Mouse (Mus musculus): ENCODE measurements around the gene Fam149b. TPM values are rescaled to one million over a fixed set of nuclear protein-coding genes. Genes with fewer than 3 reads are reported as not detected.

The Fam149b gene
- total and polyA plus RNA-seq, 3 experiments, result 16.1 to 25.8 TPM; not detected in 1

DNA sequence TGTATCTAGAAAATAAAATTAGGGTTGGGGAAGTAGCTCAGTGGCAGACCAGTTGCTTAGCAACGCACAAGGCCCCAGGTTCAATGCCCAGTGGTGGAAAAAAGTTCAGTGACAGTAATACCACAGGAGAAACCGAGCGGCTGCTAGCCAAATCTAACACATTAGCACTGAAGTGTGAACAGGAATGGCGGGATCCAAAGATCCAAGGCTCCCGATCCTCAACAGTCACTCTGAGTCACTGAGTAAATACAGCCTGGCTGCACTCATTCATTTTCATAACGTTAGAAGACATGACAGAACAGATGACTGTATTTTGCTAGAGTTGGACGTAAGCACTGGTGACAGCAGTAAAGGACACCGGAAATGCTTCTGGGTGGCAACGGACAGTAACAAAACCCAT, 2.1 kb upstream of the Fam149b start (continued):
- no peak for TF ChIP-seq NELFE (IDR thresholded peaks at IDR 0.05; ENCODE audit: low read depth, low read length)

GRCm38 (mm10) chr14:20347441-20347990, 446 bp upstream of the Fam149b start:
- TF ChIP-seq NELFE (IDR thresholded peaks at IDR 0.05; ENCODE audit: low read depth, low read length) (no peak; the same call in 1 of the 2 replicates), E2F4 (IDR thresholded peaks at IDR 0.05; ENCODE audit: borderline replicate concordance, low read depth, low read length) (no peak), RAD21 (IDR thresholded peaks at IDR 0.05; ENCODE audit: low read depth, low read length) (no peak), POLR2A (IDR thresholded peaks at IDR 0.05; ENCODE audit: control insufficient read depth in 1 of 2, insufficient read depth in 1 of 2, low read depth in 1 of 2, low read length in 2 of 2, poor library complexity in 1 of 2) (peak in 1 of 2 experiments; percentile 91; a peak in 2 of 4 replicates), MAX (IDR thresholded peaks at IDR 0.05; ENCODE audit: low read length) (no peak), UBTF (IDR thresholded peaks at IDR 0.05; ENCODE audit: borderline replicate concordance, insufficient read depth, low read depth, low read length) (no peak), CHD1 (IDR thresholded peaks at IDR 0.05; ENCODE audit: low read depth, low read length) (no peak)
- Histone ChIP-seq H3K4me1 (ENCODE audit: control insufficient read depth in 1 of 2, insufficient read depth in 2 of 2, low read length in 2 of 2) (peaks cover 2 to 6% of the 10 kb centered on the region in 2 experiments; a peak in 3 of 4 replicates), H3K79me2 (ENCODE audit: control insufficient read depth, insufficient read depth, low read length, poor library complexity) (peaks cover 31% of the 10 kb centered on the region), H3K27ac (ENCODE audit: control insufficient read depth, low read depth, low read length) (peak overlapping the region; percentile 83), H3K4me3 (ENCODE audit: control insufficient read depth in 1 of 2, insufficient read depth in 1 of 2, low read depth in 2 of 2, low read length in 2 of 2) (peak overlapping the region; percentile 95 to 99), H3K36me3 (ENCODE audit: control insufficient read depth in 1 of 2, insufficient read depth in 2 of 2, low read length in 2 of 2) (peaks cover 1 to 13% of the 10 kb centered on the region in 2 experiments; a peak in 2 of 4 replicates), H3K9me3 (replicated peaks; ENCODE audit: insufficient read depth, low read length) (no peaks in the 10 kb centered on the region), H3K27me3 (ENCODE audit: control insufficient read depth in 1 of 2, insufficient read depth in 2 of 2, low read length in 2 of 2) (no peaks in the 10 kb centered on the region), H3K9ac (ENCODE audit: control insufficient read depth, low read depth, low read length, poor library complexity, severe bottlenecking) (peak overlapping the region; percentile 96)
- DNase-seq (ENCODE audit: low read depth, low spot score), result no peak

DNA sequence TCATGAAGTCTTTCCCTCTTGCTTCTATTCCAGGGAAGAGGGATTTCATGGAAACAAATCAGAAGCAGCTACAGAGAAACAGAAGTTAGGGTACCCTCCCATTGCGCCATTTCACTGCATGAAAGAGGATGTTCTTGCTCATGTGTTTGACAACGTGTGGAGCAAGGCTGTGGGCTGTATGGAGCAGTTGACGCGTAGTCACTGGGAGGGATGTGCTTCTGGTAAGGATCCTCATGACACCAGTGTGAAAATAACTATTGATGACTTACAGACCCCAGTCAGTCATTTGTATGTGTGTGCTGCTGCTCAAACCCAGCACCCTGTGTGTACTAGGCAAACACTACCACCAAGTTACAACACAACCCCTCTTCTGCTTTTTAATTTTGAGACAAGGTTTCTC, 15.3 kb downstream of the Fam149b start:
- Histone ChIP-seq H3K4me1 (ENCODE audit: control insufficient read depth in 1 of 2, insufficient read depth in 2 of 2, low read length in 2 of 2) (no peaks in the 10 kb centered on the region), H3K27ac (ENCODE audit: control insufficient read depth, low read depth, low read length) (no peak overlapping the region), H3K27me3 (ENCODE audit: control insufficient read depth in 1 of 2, insufficient read depth in 2 of 2, low read length in 2 of 2) (no peaks in the 10 kb centered on the region), H3K9ac (ENCODE audit: control insufficient read depth, low read depth, low read length, poor library complexity, severe bottlenecking) (no peak overlapping the region), H3K9me3 (replicated peaks; ENCODE audit: insufficient read depth, low read length) (no peaks in the 10 kb centered on the region), H3K79me2 (ENCODE audit: control insufficient read depth, insufficient read depth, low read length, poor library complexity) (no peaks in the 10 kb centered on the region), H3K36me3 (ENCODE audit: control insufficient read depth in 1 of 2, insufficient read depth in 2 of 2, low read length in 2 of 2) (peaks cover 0 to 8% of the 10 kb centered on the region in 2 experiments; a peak in 2 of 4 replicates), H3K4me3 (ENCODE audit: control insufficient read depth in 1 of 2, insufficient read depth in 1 of 2, low read depth in 2 of 2, low read length in 2 of 2) (no peak overlapping the region)
- no peak for TF ChIP-seq CTCF (IDR thresholded peaks at IDR 0.05 in 2 of 3, conservative IDR thresholded peaks at IDR 0.05 in 1 of 3; ENCODE audit: control insufficient read depth in 1 of 3, insufficient read depth in 1 of 3, low read depth in 2 of 3, low read length in 3 of 3, poor library complexity in 1 of 3, severe bottlenecking in 1 of 3)
- no peak for TF ChIP-seq POLR2A (IDR thresholded peaks at IDR 0.05; ENCODE audit: control insufficient read depth in 1 of 2, insufficient read depth in 1 of 2, low read depth in 1 of 2, low read length in 2 of 2, poor library complexity in 1 of 2)
- TF ChIP-seq ZNF384 (IDR thresholded peaks at IDR 0.05; ENCODE audit: low read depth, low read length), result no peak
- TF ChIP-seq MAX (IDR thresholded peaks at IDR 0.05; ENCODE audit: low read length), result no peak
- no peak for DNase-seq (ENCODE audit: low read depth, low spot score)

- peak; percentile 55 for DNase-seq (ENCODE audit: low read depth, low spot score)
Measured at GRCm38 (mm10) chr14:20368271-20368670, 20.3 kb downstream of the Fam149b start.

More at GRCm38 (mm10) chr14:20368271-20368670, 20.3 kb downstream of the Fam149b start:
- TF ChIP-seq RCOR1 (IDR thresholded peaks at IDR 0.05; ENCODE audit: low read depth, low read length), result no peak
- no peak for TF ChIP-seq MAFK (IDR thresholded peaks at IDR 0.05; ENCODE audit: borderline replicate concordance, low read depth, low read length)
- TF ChIP-seq CTCF (IDR thresholded peaks at IDR 0.05 in 2 of 3, conservative IDR thresholded peaks at IDR 0.05 in 1 of 3; ENCODE audit: control insufficient read depth in 1 of 3, insufficient read depth in 1 of 3, low read depth in 2 of 3, low read length in 3 of 3, poor library complexity in 1 of 3, severe bottlenecking in 1 of 3), result peak in 2 of 3 experiments; percentile 40 to 41; a peak in 3 of 6 replicates
- no peak for TF ChIP-seq GATA1 (IDR thresholded peaks at IDR 0.05; ENCODE audit: low read depth, low read length)
- TF ChIP-seq POLR2AphosphoS2 (IDR thresholded peaks at IDR 0.05; ENCODE audit: low read length), result no peak
- TF ChIP-seq E2F4 (IDR thresholded peaks at IDR 0.05; ENCODE audit: borderline replicate concordance, low read depth, low read length), result no peak
- no peaks in the 10 kb centered on the region for H3K27me3 ChIP-seq (ENCODE audit: control insufficient read depth in 1 of 2, insufficient read depth in 2 of 2, low read length in 2 of 2)
- peaks cover 0 to 15% of the 10 kb centered on the region in 2 experiments; a peak in 3 of 4 replicates for H3K36me3 ChIP-seq (ENCODE audit: control insufficient read depth in 1 of 2, insufficient read depth in 2 of 2, low read length in 2 of 2)
- peaks cover 5% of the 10 kb centered on the region in 2 experiments; a peak in 3 of 4 replicates for H3K4me1 ChIP-seq (ENCODE audit: control insufficient read depth in 1 of 2, insufficient read depth in 2 of 2, low read length in 2 of 2)
- H3K27ac ChIP-seq (ENCODE audit: control insufficient read depth, low read depth, low read length), result no peak overlapping the region
- no peak overlapping the region for H3K9ac ChIP-seq (ENCODE audit: control insufficient read depth, low read depth, low read length, poor library complexity, severe bottlenecking)
- no peaks in the 10 kb centered on the region for H3K79me2 ChIP-seq (ENCODE audit: control insufficient read depth, insufficient read depth, low read length, poor library complexity)
- no peaks in the 10 kb centered on the region for H3K9me3 ChIP-seq (replicated peaks; ENCODE audit: insufficient read depth, low read length)
- no peak overlapping the region for H3K4me3 ChIP-seq (ENCODE audit: control insufficient read depth in 1 of 2, insufficient read depth in 1 of 2, low read depth in 2 of 2, low read length in 2 of 2)
